Mouse (Mus musculus) R1 (cell line): ENCODE measurements around the gene Map1b.
A peak's percentile ranks its signal among the peaks of the same experiment; 100 is the strongest.

Experiments
- DNase-seq: peaks from one replicate; pipeline ENCODE4 v3.0.0-alpha.2; 2018; ENCODE audit warnings: low read depth, low spot score

Map1b gene

GRCm38 (mm10) chr13:99516448-99516881 lies at the start of gene Map1b:
TSS of gene Map1b (minus strand) at chr13:99516540.
- peak; percentile 88 for DNase-seq

DNA sequence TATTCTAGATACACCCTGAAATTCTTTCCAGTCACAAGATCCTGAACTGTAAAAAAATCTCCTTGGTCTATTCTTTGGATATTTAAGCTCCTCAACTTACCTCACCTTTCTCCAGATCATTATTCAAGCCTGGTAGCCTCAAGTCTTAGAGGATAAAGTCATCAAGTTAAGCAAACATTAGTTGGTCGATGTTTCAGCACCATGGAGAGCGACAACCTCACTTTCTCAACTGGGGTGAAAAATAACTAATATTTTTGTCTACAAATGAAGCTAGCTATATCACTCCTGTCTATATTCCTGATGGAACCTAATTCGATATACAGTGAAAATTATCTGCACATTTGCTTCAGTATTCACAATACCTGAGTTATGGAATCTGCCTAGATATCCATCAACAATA lies 48.0 kb upstream of the Map1b start:
- DNase-seq, result no peak

DNA sequence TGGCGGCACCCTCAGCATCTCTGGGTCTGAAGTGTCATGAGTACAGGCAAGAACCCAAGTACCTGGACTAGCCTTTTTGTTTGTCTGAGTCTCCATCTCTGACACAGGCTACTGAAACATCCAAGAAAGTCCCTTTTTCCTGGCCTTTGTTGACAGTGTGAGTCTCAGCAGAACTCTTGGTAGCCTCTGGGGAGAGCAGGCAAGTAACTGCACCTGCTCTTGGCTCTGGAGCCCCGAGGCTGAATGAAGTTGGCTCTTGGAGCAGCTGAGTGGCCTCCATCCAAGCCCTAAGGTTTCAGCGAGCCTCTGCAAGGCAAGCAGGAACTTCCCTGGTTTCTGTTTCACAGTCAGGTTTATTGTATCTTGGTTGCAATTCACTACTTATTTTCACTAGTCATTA lies 46.7 kb upstream of the Map1b start:
- DNase-seq, result no peak

GRCm38 (mm10) chr13:99561843-99562550 lies 45.7 kb upstream of the Map1b start:
- no peak for DNase-seq

- no peak for DNase-seq
Measured at GRCm38 (mm10) chr13:99560674-99561639, 44.6 kb upstream of the Map1b start.

GRCm38 (mm10) chr13:99558216-99558906 lies 42.0 kb upstream of the Map1b start:
- DNase-seq, result no peak

- no peak for DNase-seq
Measured at GRCm38 (mm10) chr13:99557813-99558212, 41.5 kb upstream of the Map1b start.

DNA sequence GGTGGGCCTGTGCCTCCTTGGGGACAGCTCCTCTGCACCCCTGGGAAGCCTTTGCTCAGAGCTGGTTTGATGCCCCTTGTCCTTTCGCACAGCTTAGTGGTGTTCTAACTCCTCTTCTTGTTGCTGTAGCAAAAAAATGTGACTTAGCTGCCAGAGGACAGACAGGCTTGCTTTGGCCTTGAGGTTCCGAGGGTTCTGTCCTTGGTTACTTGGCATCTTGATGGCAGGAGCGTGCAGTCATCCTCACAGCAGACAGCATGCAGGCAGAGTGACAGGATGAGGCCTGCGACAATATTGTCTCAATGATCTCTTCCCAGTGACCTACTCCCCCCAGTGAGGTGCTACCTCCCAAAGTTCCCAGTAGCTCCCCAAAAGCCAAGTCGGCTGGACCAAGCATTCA lies 41.0 kb upstream of the Map1b start:
- no peak for DNase-seq

DNA sequence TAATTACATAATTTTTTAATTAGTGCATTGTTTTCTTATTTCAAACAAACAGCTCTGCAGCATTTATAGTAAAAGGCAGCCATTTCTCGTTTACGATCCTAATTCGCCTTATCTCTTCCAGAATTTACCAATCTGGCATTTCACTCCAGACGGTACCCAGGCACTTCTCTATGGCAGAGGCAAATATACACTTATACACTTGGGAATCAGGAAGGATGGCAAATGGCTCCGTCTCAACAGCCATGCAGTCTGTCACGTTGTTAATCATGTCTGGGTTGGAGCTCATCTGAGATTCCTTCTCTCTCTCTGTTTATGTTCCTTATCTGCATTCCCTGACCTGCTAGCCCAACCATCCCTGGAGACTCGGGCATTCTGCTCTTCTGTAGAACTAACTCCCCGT lies 38.6 kb upstream of the Map1b start:
- no peak for DNase-seq

GRCm38 (mm10) chr13:99554466-99554865 lies 38.1 kb upstream of the Map1b start:
- no peak for DNase-seq

DNA sequence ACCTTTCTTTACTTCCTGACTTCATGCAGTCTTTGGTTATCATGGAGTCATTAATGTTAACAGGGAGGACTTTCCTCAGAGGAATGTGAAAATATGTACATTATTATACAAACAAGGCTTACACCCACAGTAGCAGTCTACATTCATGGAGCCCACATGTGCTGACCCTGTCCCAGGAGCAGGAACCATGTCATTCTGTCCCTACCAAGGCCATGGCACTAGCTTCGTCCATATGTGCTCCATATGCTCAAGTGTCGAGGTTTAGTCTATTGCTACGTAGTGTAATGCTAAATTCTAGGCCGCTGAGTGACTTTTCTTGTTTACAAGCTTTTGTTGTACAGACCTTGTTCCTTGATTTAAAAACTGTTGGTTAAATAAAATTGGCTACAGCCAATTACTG lies 36.0 kb upstream of the Map1b start:
- DNase-seq, result no peak

GRCm38 (mm10) chr13:99550679-99551369 lies 34.5 kb upstream of the Map1b start:
- no peak for DNase-seq

DNA sequence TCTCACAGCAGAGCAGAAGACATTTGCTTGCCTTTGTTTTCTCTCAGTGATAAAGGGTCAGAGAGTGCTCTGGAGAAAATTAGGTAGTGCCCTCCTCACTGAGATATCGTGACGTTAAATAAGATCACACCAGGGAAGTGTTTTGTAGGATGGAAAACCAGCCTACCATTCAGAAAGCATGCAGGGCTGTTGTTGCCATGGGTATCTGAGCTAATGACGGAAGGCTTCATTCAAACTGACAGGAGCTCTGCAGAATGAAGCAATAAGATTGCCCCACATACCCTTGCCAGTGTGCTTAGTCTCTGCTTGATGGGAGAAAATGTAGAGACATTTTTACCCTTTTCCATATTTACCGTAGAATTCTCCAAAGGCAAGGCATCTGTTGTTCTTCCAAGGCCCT lies 33.7 kb upstream of the Map1b start:
- no peak for DNase-seq

DNA sequence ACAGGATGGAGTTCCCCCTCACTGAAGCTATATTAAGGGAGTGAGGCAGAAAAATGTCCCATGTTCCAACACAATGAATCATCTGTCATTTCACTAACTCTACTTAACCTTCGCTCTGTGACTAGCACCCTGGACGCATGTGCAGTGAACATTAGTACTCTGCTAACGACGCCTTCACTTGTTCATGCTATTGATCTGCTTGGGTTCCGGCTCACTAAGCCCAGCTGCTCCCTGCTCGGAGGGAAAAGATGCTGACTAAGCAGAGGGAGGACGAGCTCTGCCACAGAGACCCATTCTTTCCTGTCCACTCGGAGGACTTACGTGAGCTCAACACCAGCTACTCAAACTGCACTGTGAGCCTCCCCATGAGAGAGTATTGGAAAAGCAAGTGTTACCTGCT lies 33.2 kb upstream of the Map1b start:
- DNase-seq, result no peak

DNA sequence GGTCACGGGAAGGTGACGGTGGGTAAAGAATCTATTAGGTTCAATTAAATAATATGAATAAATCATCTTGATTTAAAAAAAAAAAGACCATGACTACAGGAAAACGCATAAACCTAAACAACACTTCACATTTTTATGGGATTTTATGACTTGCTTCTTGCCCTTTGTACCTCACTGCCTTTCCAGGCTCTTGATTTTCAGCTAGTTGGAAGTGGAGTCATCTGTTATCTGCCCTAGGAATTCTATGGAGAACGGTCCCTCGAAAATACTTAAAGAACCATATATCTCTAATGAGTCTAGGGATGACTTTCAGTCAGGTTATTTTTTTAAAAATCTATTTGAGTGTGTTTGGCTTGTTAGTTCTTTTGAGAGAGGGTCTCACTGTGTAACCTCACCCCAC lies 30.5 kb upstream of the Map1b start:
- no peak for DNase-seq

DNA sequence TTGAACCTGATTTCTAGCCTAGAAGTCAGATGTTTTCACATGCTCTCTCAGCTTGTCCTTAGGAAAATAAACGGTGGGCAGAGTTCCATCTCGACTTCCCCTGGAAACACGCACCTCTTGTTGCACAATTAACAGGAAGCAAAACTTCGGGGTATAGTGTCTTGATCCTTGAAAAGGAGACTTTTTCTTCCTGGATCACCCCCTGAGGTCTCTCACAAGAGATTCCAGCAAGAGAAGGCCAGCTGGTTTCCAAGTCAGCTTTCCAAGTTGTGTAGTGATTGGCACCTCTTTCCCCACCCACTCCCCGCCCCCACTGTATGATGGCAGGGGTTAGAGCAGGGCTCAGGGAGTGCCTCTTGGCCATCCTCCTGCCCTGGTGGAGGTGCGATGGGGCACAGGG lies 28.9 kb upstream of the Map1b start:
- no peak for DNase-seq

DNA sequence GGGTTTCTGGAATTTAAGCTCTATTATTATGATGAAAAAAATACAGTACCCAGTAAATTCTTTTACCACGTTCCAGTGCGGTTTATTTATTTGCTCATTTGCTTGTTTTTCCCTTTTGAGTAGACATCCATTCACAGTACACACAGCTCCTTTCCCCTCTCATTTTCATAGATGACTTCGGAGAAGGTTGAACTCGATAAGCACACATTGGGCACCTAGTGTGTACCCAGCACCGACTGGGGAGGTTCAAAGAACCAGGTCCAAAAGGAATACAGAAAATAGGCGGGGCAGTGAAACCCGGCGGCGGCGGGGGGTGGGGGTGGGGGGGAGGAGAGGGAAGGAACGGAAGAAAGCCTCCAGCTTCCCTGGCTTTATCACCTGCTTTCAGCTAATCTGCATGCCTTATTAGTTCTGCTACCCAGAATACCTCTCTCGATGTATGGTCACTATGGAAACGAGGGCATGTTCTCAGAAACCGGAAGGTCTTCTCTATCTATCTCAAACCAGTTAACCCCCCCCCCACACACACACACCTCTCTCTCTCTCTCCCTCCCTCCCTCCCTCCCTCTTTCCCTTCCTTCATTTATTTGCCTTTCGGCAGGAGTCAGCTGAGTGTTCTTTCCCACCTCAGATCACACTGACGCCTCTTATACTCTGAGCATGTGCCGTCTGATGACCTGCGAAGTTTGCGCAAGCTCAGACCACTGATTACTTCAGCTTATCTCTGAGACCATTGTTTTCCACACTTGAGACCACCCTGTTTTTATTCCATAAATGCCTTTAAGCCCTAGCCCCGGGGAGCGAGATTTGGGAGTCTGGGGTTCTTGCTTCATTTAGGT lies 25.3 kb upstream of the Map1b start:
- DNase-seq, result no peak

GRCm38 (mm10) chr13:99539288-99539687 lies 22.9 kb upstream of the Map1b start:
- no peak for DNase-seq

- DNase-seq, result no peak
Measured at GRCm38 (mm10) chr13:99538851-99539250, 22.5 kb upstream of the Map1b start.

GRCm38 (mm10) chr13:99537908-99538513 lies 21.7 kb upstream of the Map1b start:
- DNase-seq, result no peak
